Mouse (Mus musculus) stomach, postnatal 0 days (tissue): ENCODE measurements at regions not wholly inside any gene's neighbourhood (a gene's known extent, or its start where the extent isn't known, plus 50 kb on each side); places are given as distances from the start of the nearest gene placed in this dataset.

ENCODE experiments used
- CTCF ChIP-seq: IDR thresholded peaks from 2 replicates; pipeline ENCODE4 v1.5.1; 2016; ENCODE audit warnings: antibody characterized with exemption, low read depth, mild to moderate bottlenecking, moderate library complexity
- EP300 ChIP-seq: optimal IDR thresholded peaks from 2 replicates; pipeline ENCODE3; 2016; ENCODE audit warnings: antibody characterized with exemption

DNA sequence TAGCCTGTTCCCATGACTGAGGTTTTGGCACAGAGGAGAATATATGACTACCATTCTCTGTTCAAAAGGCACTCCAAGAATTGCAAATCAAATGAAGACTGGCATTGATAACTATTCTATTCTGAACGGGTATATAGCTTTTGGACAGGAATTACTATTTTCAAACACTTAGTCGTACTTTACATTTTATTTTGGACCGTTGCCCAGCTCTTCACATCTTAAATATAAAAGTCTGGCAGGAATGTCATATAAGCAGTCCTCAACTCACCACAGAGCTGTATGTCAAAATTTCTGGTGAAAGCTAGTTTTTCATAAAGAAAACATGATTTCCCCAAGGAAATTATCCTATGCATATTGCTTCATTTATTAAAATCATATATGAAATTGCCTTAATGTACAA, 323.7 kb upstream of the Cadm2 start:
- TF ChIP-seq CTCF (no peak), EP300 (no peak)
